Mouse (Mus musculus): ENCODE measurements around the gene Zfp641. TPM values are rescaled to one million over a fixed set of nuclear protein-coding genes. Genes with fewer than 3 reads are reported as not detected.

Gene Zfp641
- polyA plus RNA-seq (2014; fragmentation: Nextera tagmentation; extraction: Ambion mirVana) = 0.54 and 0.63 TPM in 2 replicates

GRCm38 (mm10) chr15:98295628-98296551 lies at the start of gene Zfp641:
Gene Zfp641, minus strand, starts transcription at chr15:98296161.
- Histone ChIP-seq H3K4me1 (ENCODE audit: insufficient read depth) (peaks cover 3% of the 10 kb centered on the region; the same call in 1 of the 2 replicates), H3K4me3 (ENCODE audit: low read depth, low read length) (peak within 1 kb of the TSS; percentile 60), H3K9me3 (ENCODE audit: low read depth, low read length) (no peaks in the 10 kb centered on the region; the same call in 1 of the 2 replicates), H3K27me3 (ENCODE audit: insufficient read depth, low read length) (no peaks in the 10 kb centered on the region), H3K9ac (peak within 1 kb of the TSS; percentile 68), H3K4me2 (peak within 1 kb of the TSS; percentile 93), H3K36me3 (ENCODE audit: insufficient read depth) (no peaks in the 10 kb centered on the region), H3K27ac (ENCODE audit: low read depth) (no peak within 1 kb of the TSS)
- 2% methylated on average over 51 of the region's 60 CpGs for WGBS
- TF ChIP-seq CTCF (IDR thresholded peaks at IDR 0.05; ENCODE audit: low read depth) = no peak
- ATAC-seq (ENCODE audit: insufficient read depth) (peak; percentile 68), DNase-seq (peak; percentile 48)

- DNase-seq (no peak), ATAC-seq (ENCODE audit: insufficient read depth) (no peak)
- H3K4me3 ChIP-seq (ENCODE audit: low read depth, low read length) = no peak within 1 kb of the TSS
- no peaks in the 10 kb centered on the region for H3K9me3 ChIP-seq (ENCODE audit: low read depth, low read length)
- H3K27ac ChIP-seq (ENCODE audit: low read depth) = no peak within 1 kb of the TSS
- H3K4me1 ChIP-seq (ENCODE audit: insufficient read depth) = no peaks in the 10 kb centered on the region
- H3K4me2 ChIP-seq = no peak within 1 kb of the TSS
- no peaks in the 10 kb centered on the region for H3K27me3 ChIP-seq (ENCODE audit: insufficient read depth, low read length)
- no peak within 1 kb of the TSS for H3K9ac ChIP-seq
- 67% methylated on average over 8 of the region's 8 CpGs for WGBS
- no peak for TF ChIP-seq CTCF (IDR thresholded peaks at IDR 0.05; ENCODE audit: low read depth)
- no peaks in the 10 kb centered on the region for H3K36me3 ChIP-seq (ENCODE audit: insufficient read depth)
Observed at GRCm38 (mm10) chr15:98340887-98341286, 44.9 kb upstream of the Zfp641 start, which contains the start of gene Olfr284. Gene Olfr284, minus strand, starts transcription at chr15:98340987.

DNA sequence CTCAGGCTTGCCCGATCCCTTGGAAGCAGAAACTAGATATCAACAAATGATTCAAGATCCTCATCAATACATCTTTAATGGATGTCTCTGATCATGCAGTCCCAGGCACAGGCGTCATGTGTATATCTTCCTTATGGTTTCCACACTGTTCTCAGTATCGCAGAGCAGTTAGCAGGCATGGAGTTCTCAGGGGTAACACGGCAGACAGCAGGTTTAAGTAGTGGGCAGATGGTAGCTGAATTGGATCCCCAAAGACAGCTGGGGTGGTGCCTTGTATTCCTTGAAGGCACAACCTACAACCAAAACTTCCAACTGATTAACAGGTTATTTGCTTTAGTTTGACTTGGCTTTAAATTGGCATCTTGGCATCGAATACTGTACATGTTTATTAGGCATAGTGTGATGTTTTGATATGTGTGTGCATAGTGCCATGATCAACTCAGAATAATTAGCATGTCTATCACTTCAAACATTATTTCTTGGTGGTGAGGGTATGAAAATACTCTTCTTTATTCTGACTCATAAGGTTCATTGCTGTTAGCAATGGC lies 21.3 kb upstream of the Zfp641 start, which contains the start of gene Olfr285:
Olfr285 (minus strand) TSS at position 177 of the 548 bp plus-strand sequence.
- 83% methylated on average over 5 of the region's 5 CpGs for WGBS

GRCm38 (mm10) chr15:98315703-98316102 lies 19.7 kb upstream of the Zfp641 start:
- WGBS = 36% methylated on average over 6 of the region's 6 CpGs
- TF ChIP-seq CTCF (IDR thresholded peaks at IDR 0.05; ENCODE audit: low read depth) = no peak; the same call in 1 of the 2 replicates

More for the DNA sequence above, 21.3 kb upstream of the Zfp641 start, which contains the start of gene Olfr285:
- H3K27ac ChIP-seq (ENCODE audit: low read depth) = no peak within 1 kb of the TSS
- H3K9ac ChIP-seq = no peak within 1 kb of the TSS
- no peaks in the 10 kb centered on the region for H3K27me3 ChIP-seq (ENCODE audit: insufficient read depth, low read length)
- H3K4me3 ChIP-seq (ENCODE audit: low read depth, low read length) = no peak within 1 kb of the TSS
- no peak for DNase-seq
- H3K4me2 ChIP-seq = no peak within 1 kb of the TSS
- no peaks in the 10 kb centered on the region for H3K4me1 ChIP-seq (ENCODE audit: insufficient read depth)
- no peaks in the 10 kb centered on the region for H3K36me3 ChIP-seq (ENCODE audit: insufficient read depth)
- no peak for TF ChIP-seq CTCF (IDR thresholded peaks at IDR 0.05; ENCODE audit: low read depth)
- H3K9me3 ChIP-seq (ENCODE audit: low read depth, low read length) = no peaks in the 10 kb centered on the region
- no peak for ATAC-seq (ENCODE audit: insufficient read depth)

GRCm38 (mm10) chr15:98293651-98294050 lies 2.3 kb downstream of the Zfp641 start:
- Histone ChIP-seq H3K4me3 (ENCODE audit: low read depth, low read length) (no peak overlapping the region), H3K4me1 (ENCODE audit: insufficient read depth) (peaks cover 3% of the 10 kb centered on the region; the same call in 1 of the 2 replicates), H3K27ac (ENCODE audit: low read depth) (no peak overlapping the region), H3K9ac (no peak overlapping the region), H3K36me3 (ENCODE audit: insufficient read depth) (no peaks in the 10 kb centered on the region), H3K27me3 (ENCODE audit: insufficient read depth, low read length) (no peaks in the 10 kb centered on the region), H3K4me2 (no peak overlapping the region), H3K9me3 (ENCODE audit: low read depth, low read length) (no peaks in the 10 kb centered on the region)
- 87% methylated on average over 8 of the region's 8 CpGs for WGBS
- DNase-seq (no peak), ATAC-seq (ENCODE audit: insufficient read depth) (no peak)
- no peak for TF ChIP-seq CTCF (IDR thresholded peaks at IDR 0.05; ENCODE audit: low read depth)

More at GRCm38 (mm10) chr15:98315703-98316102, 19.7 kb upstream of the Zfp641 start:
- Histone ChIP-seq H3K27me3 (ENCODE audit: insufficient read depth, low read length) (no peaks in the 10 kb centered on the region), H3K4me3 (ENCODE audit: low read depth, low read length) (no peak overlapping the region), H3K4me1 (ENCODE audit: insufficient read depth) (no peaks in the 10 kb centered on the region), H3K9ac (no peak overlapping the region), H3K9me3 (ENCODE audit: low read depth, low read length) (no peaks in the 10 kb centered on the region), H3K27ac (ENCODE audit: low read depth) (no peak overlapping the region), H3K36me3 (ENCODE audit: insufficient read depth) (no peaks in the 10 kb centered on the region), H3K4me2 (no peak overlapping the region)
- no peak for ATAC-seq (ENCODE audit: insufficient read depth)
- DNase-seq = no peak

GRCm38 (mm10) chr15:98288566-98288965 lies 7.4 kb downstream of the Zfp641 start:
- Histone ChIP-seq H3K4me2 (no peak overlapping the region), H3K27me3 (ENCODE audit: insufficient read depth, low read length) (no peaks in the 10 kb centered on the region), H3K27ac (ENCODE audit: low read depth) (no peak overlapping the region), H3K36me3 (ENCODE audit: insufficient read depth) (no peaks in the 10 kb centered on the region), H3K9ac (no peak overlapping the region), H3K9me3 (ENCODE audit: low read depth, low read length) (no peaks in the 10 kb centered on the region), H3K4me1 (ENCODE audit: insufficient read depth) (no peaks in the 10 kb centered on the region), H3K4me3 (ENCODE audit: low read depth, low read length) (no peak overlapping the region)
- no peak for TF ChIP-seq CTCF (IDR thresholded peaks at IDR 0.05; ENCODE audit: low read depth)
- DNase-seq = no peak
- WGBS = 72% methylated on average over 12 of the region's 12 CpGs
- ATAC-seq (ENCODE audit: insufficient read depth) = no peak

DNA sequence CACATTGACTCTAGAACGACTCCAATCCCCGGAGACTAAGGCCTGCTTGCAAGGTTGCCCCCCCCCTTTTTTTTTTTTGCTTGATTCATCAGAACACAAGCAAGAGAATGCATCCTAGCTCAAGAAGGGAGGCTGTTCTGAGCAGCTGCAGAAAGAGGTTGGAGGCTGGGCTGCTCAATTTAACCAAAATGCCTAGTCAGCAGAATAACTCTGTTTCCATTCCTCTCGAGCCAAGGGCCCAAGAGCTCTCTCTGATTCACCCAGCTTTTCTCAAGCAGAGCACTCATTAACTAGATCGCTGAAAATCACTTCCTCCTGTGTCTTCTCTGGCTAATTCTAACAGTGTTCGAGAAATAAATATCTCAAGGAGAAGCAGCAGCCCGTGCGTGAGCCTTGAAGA lies 9.5 kb downstream of the Zfp641 start:
- no peak for ATAC-seq (ENCODE audit: insufficient read depth)
- Histone ChIP-seq H3K4me2 (no peak overlapping the region), H3K36me3 (ENCODE audit: insufficient read depth) (no peaks in the 10 kb centered on the region), H3K4me3 (ENCODE audit: low read depth, low read length) (no peak overlapping the region), H3K9me3 (ENCODE audit: low read depth, low read length) (no peaks in the 10 kb centered on the region), H3K27ac (ENCODE audit: low read depth) (no peak overlapping the region), H3K27me3 (ENCODE audit: insufficient read depth, low read length) (no peaks in the 10 kb centered on the region), H3K9ac (no peak overlapping the region), H3K4me1 (ENCODE audit: insufficient read depth) (no peaks in the 10 kb centered on the region)
- TF ChIP-seq CTCF (IDR thresholded peaks at IDR 0.05; ENCODE audit: low read depth) = no peak
- WGBS = 70% methylated on average over 7 of the region's 7 CpGs
- DNase-seq = peak; percentile 8

All from lung, embryonic 14.5 days (tissue).